Mouse (Mus musculus) gastrocnemius, postnatal 36 days (tissue): ENCODE measurements around the gene Depdc1a. TPM values are rescaled to one million over a fixed set of nuclear protein-coding genes. Genes with fewer than 3 reads are reported as not detected.
"Not testable (repeated sequence)": the region's sequence is repeated elsewhere in the genome, so short reads cannot be mapped to it uniquely, and the experiment has no call there.

Source experiments
- DNase-seq, 2 experiments: peaks; one replicate each; pipeline ENCODE4 v3.0.0; 2022
- intact Hi-C: fragments of 180-260 bp; cut with DNase I; formaldehyde crosslinking; loops from one replicate; pipeline ENCODE4 v1.15.1; 2025
- long read RNA-seq, 2 experiments: library from polyadenylated mRNA; stranded (forward); transcript quantifications; one replicate each; pipeline ENCODE4 v2.0.0; 2021
- total RNA-seq, 2 experiments: library from RNA; stranded (reverse); gene quantifications; 2 replicates each; pipeline ENCODE4 v1.2.3; 2021

The Depdc1a gene
- under 1 TPM; 0.26 to 0.32 TPM for total RNA-seq
- long read RNA-seq, experiment 1, result 0 reads
- long read RNA-seq, experiment 2, partial matches to known transcripts, result 1 of 2 reads
- long read RNA-seq, experiment 2, other reads (novel, unspliced or antisense), result 0 of 2 reads

GRCm38 (mm10) chr3:159495243-159495801 lies at the start of gene Depdc1a:
Gene Depdc1a, plus strand, starts transcription at chr3:159495433.
- intact Hi-C loops, result no loop called here
- DNase-seq, result peak; percentile 82 to 86

GRCm38 (mm10) chr3:159470059-159470458 lies 25.2 kb upstream of the Depdc1a start:
- no peak for DNase-seq
- intact Hi-C loops, result no loop called here

GRCm38 (mm10) chr3:159475465-159475864 lies 19.8 kb upstream of the Depdc1a start:
- intact Hi-C loops, result no loop called here
- DNase-seq, result no peak

- DNase-seq, result no peak
- intact Hi-C loops, result no loop called here
Measured at GRCm38 (mm10) chr3:159477250-159477962, 17.8 kb upstream of the Depdc1a start.

- intact Hi-C loops, DNase-seq: not testable (repeated sequence)
Measured at GRCm38 (mm10) chr3:159494709-159495108, 524 bp upstream of the Depdc1a start.

- DNase-seq, result no peak
- intact Hi-C loops, result no loop called here
Measured at GRCm38 (mm10) chr3:159508899-159509298, 13.7 kb downstream of the Depdc1a start.

- DNase-seq, result no peak
- intact Hi-C loops, result no loop called here
Measured at GRCm38 (mm10) chr3:159528563-159528962, 33.3 kb downstream of the Depdc1a start.

- no peak for DNase-seq
- intact Hi-C loops, result no loop called here
Measured at GRCm38 (mm10) chr3:159548303-159548702, 53.1 kb downstream of the Depdc1a start.

- no peak for DNase-seq
- intact Hi-C loops, result no loop called here
Measured at GRCm38 (mm10) chr3:159550224-159550623, 55.0 kb downstream of the Depdc1a start.

Other genes with a start within 250 kb of the Depdc1a start
- gene Rpe65, start 103.7 kb downstream of the Depdc1a start, total RNA-seq, result not detected